Mouse (Mus musculus): ENCODE results near the gene Erf. TPM values are rescaled to one million over a fixed set of nuclear protein-coding genes. Genes with fewer than 3 reads are reported as not detected.

The Erf gene
- polyA plus RNA-seq, 1 experiment from 2014 or later = 28.6 TPM

GRCm38 (mm10) chr7:25283637-25284036 lies 33.1 kb upstream of the Erf start:
- WGBS = 21% methylated on average over 5 of the region's 5 CpGs
- no peak overlapping the region for H3K27ac ChIP-seq (replicated peaks; ENCODE audit: low read depth, low read length)
- no peak for ATAC-seq (ENCODE audit: insufficient number of reproducible peaks, low FRiP score, low TSS enrichment, low read depth)
- H3K4me1 ChIP-seq (ENCODE audit: control insufficient read depth, insufficient read depth, low read length) = peaks cover 36% of the 10 kb centered on the region
- peak overlapping the region; percentile 88 for H3K4me2 ChIP-seq (ENCODE audit: low read depth, severe bottlenecking)
- peak overlapping the region; percentile 79 for H3K4me3 ChIP-seq (ENCODE audit: low read depth, low read length)
- no peak for DNase-seq (ENCODE audit: low spot score)
- peak overlapping the region; percentile 81 for H3K9ac ChIP-seq (ENCODE audit: low read length)
- peaks cover 25% of the 10 kb centered on the region for H3K36me3 ChIP-seq (ENCODE audit: control insufficient read depth, insufficient read depth, low read length)
- H3K9me3 ChIP-seq (ENCODE audit: control insufficient read depth, low read length) = no peaks in the 10 kb centered on the region
- no peaks in the 10 kb centered on the region for H3K27me3 ChIP-seq (ENCODE audit: control insufficient read depth, insufficient read depth, low read length)

- peaks cover 16% of the 10 kb centered on the region for H3K36me3 ChIP-seq (ENCODE audit: control insufficient read depth, insufficient read depth, low read length)
- no peaks in the 10 kb centered on the region for H3K9me3 ChIP-seq (ENCODE audit: control insufficient read depth, low read length)
- no peaks in the 10 kb centered on the region for H3K27me3 ChIP-seq (ENCODE audit: control insufficient read depth, insufficient read depth, low read length)
- peaks cover 38% of the 10 kb centered on the region for H3K4me1 ChIP-seq (ENCODE audit: control insufficient read depth, insufficient read depth, low read length)
- peak overlapping the region; percentile 79 for H3K4me3 ChIP-seq (ENCODE audit: low read depth, low read length)
- under 1% methylated on average over 32 of the region's 36 CpGs for WGBS
- H3K4me2 ChIP-seq (ENCODE audit: low read depth, severe bottlenecking) = peak overlapping the region; percentile 88
- peak overlapping the region; percentile 81 for H3K9ac ChIP-seq (ENCODE audit: low read length)
- peak; percentile 70 for DNase-seq (ENCODE audit: low spot score)
- H3K27ac ChIP-seq (replicated peaks; ENCODE audit: low read depth, low read length) = peak overlapping the region; percentile 94
- ATAC-seq (ENCODE audit: insufficient number of reproducible peaks, low FRiP score, low TSS enrichment, low read depth) = peak; percentile 4; the same call in 1 of the 2 replicates
Measured at GRCm38 (mm10) chr7:25282731-25283211, 32.2 kb upstream of the Erf start.

- peak overlapping the region; percentile 97 for H3K27ac ChIP-seq (replicated peaks; ENCODE audit: low read depth, low read length)
- peak; percentile 74 for ATAC-seq (ENCODE audit: insufficient number of reproducible peaks, low FRiP score, low TSS enrichment, low read depth)
- no peaks in the 10 kb centered on the region for H3K9me3 ChIP-seq (ENCODE audit: control insufficient read depth, low read length)
- H3K36me3 ChIP-seq (ENCODE audit: control insufficient read depth, insufficient read depth, low read length) = peaks cover 9% of the 10 kb centered on the region
- H3K4me2 ChIP-seq (ENCODE audit: low read depth, severe bottlenecking) = peak overlapping the region; percentile 88
- WGBS = under 1% methylated on average over 69 of the region's 108 CpGs
- H3K4me3 ChIP-seq (ENCODE audit: low read depth, low read length) = peak overlapping the region; percentile 79
- DNase-seq (ENCODE audit: low spot score) = peak; percentile 97
- H3K4me1 ChIP-seq (ENCODE audit: control insufficient read depth, insufficient read depth, low read length) = peaks cover 43% of the 10 kb centered on the region
- H3K27me3 ChIP-seq (ENCODE audit: control insufficient read depth, insufficient read depth, low read length) = no peaks in the 10 kb centered on the region
- peak overlapping the region; percentile 81 for H3K9ac ChIP-seq (ENCODE audit: low read length)
Measured at GRCm38 (mm10) chr7:25281734-25282601, 31.4 kb upstream of the Erf start.

- Histone ChIP-seq H3K4me2 (ENCODE audit: low read depth, severe bottlenecking) (peak overlapping the region; percentile 88), H3K4me1 (ENCODE audit: control insufficient read depth, insufficient read depth, low read length) (peaks cover 43% of the 10 kb centered on the region), H3K27me3 (ENCODE audit: control insufficient read depth, insufficient read depth, low read length) (no peaks in the 10 kb centered on the region), H3K9me3 (ENCODE audit: control insufficient read depth, low read length) (no peaks in the 10 kb centered on the region), H3K27ac (replicated peaks; ENCODE audit: low read depth, low read length) (peak overlapping the region; percentile 97), H3K36me3 (ENCODE audit: control insufficient read depth, insufficient read depth, low read length) (peaks cover 6% of the 10 kb centered on the region), H3K4me3 (ENCODE audit: low read depth, low read length) (peak overlapping the region; percentile 79), H3K9ac (ENCODE audit: low read length) (peak overlapping the region; percentile 2; the same call in 1 of the 2 replicates)
- DNase-seq (ENCODE audit: low spot score) (no peak), ATAC-seq (ENCODE audit: insufficient number of reproducible peaks, low FRiP score, low TSS enrichment, low read depth) (no peak)
- WGBS = 25% methylated on average over 12 of the region's 12 CpGs
Measured at GRCm38 (mm10) chr7:25281166-25281733, 30.7 kb upstream of the Erf start.

GRCm38 (mm10) chr7:25279861-25280791 lies 29.6 kb upstream of the Erf start:
- H3K4me1 ChIP-seq (ENCODE audit: control insufficient read depth, insufficient read depth, low read length) = peaks cover 50% of the 10 kb centered on the region
- peak; percentile 17 for ATAC-seq (ENCODE audit: insufficient number of reproducible peaks, low FRiP score, low TSS enrichment, low read depth)
- WGBS = 5% methylated on average over 5 of the region's 6 CpGs

GRCm38 (mm10) chr7:25279076-25279860 lies 28.7 kb upstream of the Erf start:
- ATAC-seq (ENCODE audit: insufficient number of reproducible peaks, low FRiP score, low TSS enrichment, low read depth) (peak; percentile 45), DNase-seq (ENCODE audit: low spot score) (no peak)
- H3K36me3 ChIP-seq (ENCODE audit: control insufficient read depth, insufficient read depth, low read length) = peaks cover 2% of the 10 kb centered on the region; the same call in 1 of the 2 replicates
- H3K4me3 ChIP-seq (ENCODE audit: low read depth, low read length) = peak overlapping the region; percentile 56
- no peaks in the 10 kb centered on the region for H3K27me3 ChIP-seq (ENCODE audit: control insufficient read depth, insufficient read depth, low read length)
- H3K4me2 ChIP-seq (ENCODE audit: low read depth, severe bottlenecking) = peak overlapping the region; percentile 88
- H3K4me1 ChIP-seq (ENCODE audit: control insufficient read depth, insufficient read depth, low read length) = peaks cover 45% of the 10 kb centered on the region
- H3K27ac ChIP-seq (replicated peaks; ENCODE audit: low read depth, low read length) = peak overlapping the region; percentile 97
- peak overlapping the region; percentile 79 for H3K9ac ChIP-seq (ENCODE audit: low read length)
- WGBS = 1% methylated on average over 36 of the region's 49 CpGs
- H3K9me3 ChIP-seq (ENCODE audit: control insufficient read depth, low read length) = no peaks in the 10 kb centered on the region

More at GRCm38 (mm10) chr7:25279861-25280791, 29.6 kb upstream of the Erf start:
- H3K27me3 ChIP-seq (ENCODE audit: control insufficient read depth, insufficient read depth, low read length) = no peaks in the 10 kb centered on the region
- no peaks in the 10 kb centered on the region for H3K36me3 ChIP-seq (ENCODE audit: control insufficient read depth, insufficient read depth, low read length)
- peak overlapping the region; percentile 97 for H3K27ac ChIP-seq (replicated peaks; ENCODE audit: low read depth, low read length)
- H3K4me3 ChIP-seq (ENCODE audit: low read depth, low read length) = peak overlapping the region; percentile 56
- H3K4me2 ChIP-seq (ENCODE audit: low read depth, severe bottlenecking) = peak overlapping the region; percentile 88
- peak overlapping the region; percentile 79 for H3K9ac ChIP-seq (ENCODE audit: low read length)
- DNase-seq (ENCODE audit: low spot score) = peak; percentile 66
- no peaks in the 10 kb centered on the region for H3K9me3 ChIP-seq (ENCODE audit: control insufficient read depth, low read length)

- Histone ChIP-seq H3K9ac (ENCODE audit: low read length) (peak overlapping the region; percentile 79), H3K4me3 (ENCODE audit: low read depth, low read length) (peak overlapping the region; percentile 56), H3K36me3 (ENCODE audit: control insufficient read depth, insufficient read depth, low read length) (peaks cover 2% of the 10 kb centered on the region; the same call in 1 of the 2 replicates), H3K4me2 (ENCODE audit: low read depth, severe bottlenecking) (peak overlapping the region; percentile 88), H3K9me3 (ENCODE audit: control insufficient read depth, low read length) (no peaks in the 10 kb centered on the region), H3K27me3 (ENCODE audit: control insufficient read depth, insufficient read depth, low read length) (no peaks in the 10 kb centered on the region), H3K4me1 (ENCODE audit: control insufficient read depth, insufficient read depth, low read length) (peaks cover 38% of the 10 kb centered on the region), H3K27ac (replicated peaks; ENCODE audit: low read depth, low read length) (peak overlapping the region; percentile 97)
- DNase-seq (ENCODE audit: low spot score) (peak; percentile 87), ATAC-seq (ENCODE audit: insufficient number of reproducible peaks, low FRiP score, low TSS enrichment, low read depth) (peak; percentile 31; the same call in 1 of the 2 replicates)
- under 1% methylated on average over 52 of the region's 60 CpGs for WGBS
Measured at GRCm38 (mm10) chr7:25278341-25279075, 27.9 kb upstream of the Erf start.
